Mouse (Mus musculus) intestine, embryonic 14.5 days (tissue): ENCODE data around the gene Gbf1. TPM values are rescaled to one million over a fixed set of nuclear protein-coding genes. Genes with fewer than 3 reads are reported as not detected.
"Not testable (repeated sequence)": the region's sequence is repeated elsewhere in the genome, so short reads cannot be mapped to it uniquely, and the experiment has no call there.

ENCODE experiments used
- ATAC-seq: fragments of 200-750 bp; cut with Nextera tagmentation; replicated peaks from 2 replicates; pipeline ENCODE4 v1.8.0; 2017; ENCODE audit warnings: low read depth, moderate number of reproducible peaks, moderate TSS enrichment, moderate library complexity; ENCODE audit not compliant: low FRiP score, low TSS enrichment
- DNase-seq: peaks from one replicate; pipeline ENCODE4 v3.0.0-alpha.2; 2018; ENCODE audit warnings: low spot score
- H3K27ac ChIP-seq: fragments of 300-500 bp; sonication (generic); 2 replicates; pipeline ENCODE4 v1.5.1; 2014; ENCODE audit warnings: low read depth, mild to moderate bottlenecking, control low read depth
- H3K27me3 ChIP-seq: fragments of 300-500 bp; sonication (generic); replicated peaks from 2 replicates; pipeline ENCODE4 v1.6.1; 2014; ENCODE audit warnings: low read length, control low read depth; ENCODE audit not compliant: control insufficient read depth, insufficient read depth
- H3K36me3 ChIP-seq: fragments of 300-500 bp; sonication (generic); 2 replicates; pipeline ENCODE4 v1.6.1; 2014; ENCODE audit warnings: low read length, control low read depth; ENCODE audit not compliant: control insufficient read depth, insufficient read depth
- H3K4me1 ChIP-seq: fragments of 300-500 bp; sonication (generic); replicated peaks from 2 replicates; pipeline ENCODE4 v1.6.1; 2014; ENCODE audit warnings: low read length, control low read depth, mixed read lengths; ENCODE audit not compliant: control insufficient read depth, insufficient read depth
- H3K4me2 ChIP-seq: fragments of 300-500 bp; sonication (generic); 2 replicates; pipeline ENCODE4 v1.6.1; 2014; ENCODE audit warnings: low read length
- H3K4me3 ChIP-seq: fragments of 300-500 bp; sonication (generic); 2 replicates; pipeline ENCODE4 v1.5.1; 2014; ENCODE audit warnings: low read depth, low read length, control low read depth, mixed read lengths
- H3K9ac ChIP-seq: fragments of 300-500 bp; sonication (generic); 2 replicates; pipeline ENCODE4 v1.6.1; 2014; ENCODE audit warnings: mild to moderate bottlenecking, low read length
- H3K9me3 ChIP-seq: fragments of 300-500 bp; sonication (generic); 2 replicates; pipeline ENCODE4 v1.6.1; 2016; ENCODE audit warnings: low read length, control low read depth; ENCODE audit not compliant: control insufficient read depth
- WGBS: fragments of 180-500 bp; shearing (Covaris S2); extraction: QIAGEN DNeasy Blood & Tissue Kit; methylation state at CpG from one replicate; pipeline ENCODE4 v1.1.7; 2014; 5-methylcytosine and 5-hydroxymethylcytosine counted together
- polyA plus RNA-seq: library from polyadenylated mRNA; unstranded; fragments of >200 nt; fragmentation: Nextera tagmentation; extraction: Ambion mirVana; gene quantifications from 2 replicates; pipeline ENCODE4 v1.2.1, GENCODE M21; 2014

The Gbf1 gene
- polyA plus RNA-seq, 1 experiment from 2014 or later = 41.6 TPM

DNA sequence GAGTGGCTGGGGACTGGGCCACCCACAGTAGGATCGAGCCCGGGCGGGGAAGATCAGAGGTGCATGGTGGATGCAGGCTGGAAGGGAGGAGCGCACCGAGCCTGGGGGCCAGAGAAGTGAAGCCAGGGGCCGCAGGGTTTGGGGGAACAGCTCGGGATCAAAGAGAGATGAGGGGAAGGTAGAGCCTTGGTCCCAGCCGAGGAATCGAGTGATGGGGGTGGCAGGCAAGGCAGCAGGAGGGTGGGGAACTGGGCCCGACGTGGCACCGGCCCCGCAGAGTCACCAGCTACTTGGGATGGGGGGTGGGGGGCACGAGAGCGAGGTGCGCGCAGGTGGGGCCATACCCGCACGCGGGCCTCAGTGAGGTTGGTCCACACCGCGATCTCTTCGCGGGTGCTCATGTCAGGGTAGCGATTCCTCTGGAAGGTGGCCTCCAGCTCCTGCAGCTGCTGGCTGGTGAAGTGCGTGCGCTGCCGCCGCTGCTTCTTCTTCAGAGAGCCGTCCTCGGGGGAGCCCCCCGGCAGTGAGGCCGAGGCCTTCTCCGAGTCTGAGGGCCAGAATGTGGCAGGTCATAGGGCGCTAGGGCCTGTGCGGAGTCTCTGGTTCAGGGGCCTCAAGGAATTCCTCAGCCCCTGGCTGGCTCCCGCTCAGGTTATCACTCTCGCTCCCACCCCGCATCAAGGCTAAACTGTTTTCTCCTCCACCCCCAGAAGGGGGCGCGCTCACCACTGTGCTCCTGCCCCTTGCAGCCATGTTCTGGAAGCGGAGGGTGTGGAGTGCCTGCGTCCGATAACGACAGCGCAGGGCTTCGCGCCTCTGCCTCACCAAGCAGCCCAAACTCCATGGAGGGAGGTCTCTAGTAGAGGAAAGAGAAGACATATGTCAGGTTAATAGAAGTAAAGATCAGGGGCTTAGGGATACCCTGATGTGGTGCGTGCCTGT is 15.4 kb upstream of the Gbf1 start:
- H3K27ac ChIP-seq = no peak overlapping the region
- peaks cover 78% of the 10 kb centered on the region for H3K27me3 ChIP-seq
- DNase-seq = peak; percentile 84
- H3K4me1 ChIP-seq = peaks cover 21% of the 10 kb centered on the region
- peak overlapping the region; percentile 100 for H3K4me2 ChIP-seq
- H3K36me3 ChIP-seq = no peaks in the 10 kb centered on the region
- H3K9ac ChIP-seq = no peak overlapping the region
- H3K4me3 ChIP-seq = peak overlapping the region; percentile 48
- WGBS = 3% methylated on average over 49 of the region's 49 CpGs
- ATAC-seq = peak; percentile 51; the same call in 1 of the 2 replicates
- no peaks in the 10 kb centered on the region for H3K9me3 ChIP-seq

DNA sequence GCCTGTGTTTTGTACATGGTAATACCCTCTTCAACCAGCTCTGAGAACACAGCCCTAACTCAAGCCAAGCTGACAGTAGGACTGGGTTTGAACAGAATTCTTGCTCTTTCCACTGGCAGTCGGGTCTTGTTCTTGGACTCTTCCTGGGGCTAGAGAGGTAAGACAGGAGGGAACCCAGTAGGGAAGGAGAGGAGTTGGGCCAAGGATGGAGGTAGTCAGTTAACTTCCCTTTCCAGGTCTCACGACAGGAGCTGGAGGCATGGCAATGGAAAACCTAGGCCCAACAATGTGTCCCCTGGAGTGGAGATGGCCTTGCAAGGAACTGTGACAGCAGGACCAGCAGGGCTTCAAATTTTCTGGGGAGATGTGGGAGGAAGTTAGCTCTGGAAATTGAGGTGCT is 12.0 kb upstream of the Gbf1 start:
- no peak overlapping the region for H3K27ac ChIP-seq
- H3K27me3 ChIP-seq = peaks cover 81% of the 10 kb centered on the region
- WGBS = 64% methylated on average over 2 of the region's 2 CpGs
- H3K36me3 ChIP-seq = no peaks in the 10 kb centered on the region
- H3K9ac ChIP-seq = no peak overlapping the region
- ATAC-seq = no peak
- no peaks in the 10 kb centered on the region for H3K9me3 ChIP-seq
- no peak for DNase-seq
- peaks cover 19% of the 10 kb centered on the region for H3K4me1 ChIP-seq
- no peak overlapping the region for H3K4me3 ChIP-seq
- no peak overlapping the region for H3K4me2 ChIP-seq

DNA sequence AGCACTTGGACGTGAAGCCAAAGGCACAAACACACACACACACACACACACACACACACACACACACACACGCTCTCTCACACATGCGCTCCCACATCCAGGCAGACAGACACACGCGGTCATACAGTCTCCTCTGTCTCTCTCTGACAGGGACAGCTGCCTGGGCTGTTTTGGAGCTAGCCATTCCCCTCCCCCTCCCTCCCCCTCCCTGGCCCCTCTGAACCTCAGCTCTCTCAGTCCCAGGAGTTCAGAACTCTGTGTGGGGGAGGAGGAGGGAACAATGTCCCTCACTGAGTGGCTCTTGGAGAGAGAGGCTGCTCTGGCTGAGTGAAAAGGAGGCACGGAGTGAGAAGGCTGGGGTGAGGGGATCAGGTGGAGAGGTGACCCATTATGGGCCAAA is 11.2 kb upstream of the Gbf1 start:
- H3K4me2 ChIP-seq = no peak overlapping the region
- no peak overlapping the region for H3K4me3 ChIP-seq
- H3K27ac ChIP-seq = no peak overlapping the region
- peaks cover 82% of the 10 kb centered on the region for H3K27me3 ChIP-seq
- H3K9me3 ChIP-seq = no peaks in the 10 kb centered on the region
- no peaks in the 10 kb centered on the region for H3K36me3 ChIP-seq
- DNase-seq (no peak), ATAC-seq (0 out of 2 replicates have a peak, but pooled peaks have one; percentile 33)
- H3K4me1 ChIP-seq = peaks cover 12% of the 10 kb centered on the region
- no peak overlapping the region for H3K9ac ChIP-seq
- WGBS = 21% methylated on average over 6 of the region's 6 CpGs

DNA sequence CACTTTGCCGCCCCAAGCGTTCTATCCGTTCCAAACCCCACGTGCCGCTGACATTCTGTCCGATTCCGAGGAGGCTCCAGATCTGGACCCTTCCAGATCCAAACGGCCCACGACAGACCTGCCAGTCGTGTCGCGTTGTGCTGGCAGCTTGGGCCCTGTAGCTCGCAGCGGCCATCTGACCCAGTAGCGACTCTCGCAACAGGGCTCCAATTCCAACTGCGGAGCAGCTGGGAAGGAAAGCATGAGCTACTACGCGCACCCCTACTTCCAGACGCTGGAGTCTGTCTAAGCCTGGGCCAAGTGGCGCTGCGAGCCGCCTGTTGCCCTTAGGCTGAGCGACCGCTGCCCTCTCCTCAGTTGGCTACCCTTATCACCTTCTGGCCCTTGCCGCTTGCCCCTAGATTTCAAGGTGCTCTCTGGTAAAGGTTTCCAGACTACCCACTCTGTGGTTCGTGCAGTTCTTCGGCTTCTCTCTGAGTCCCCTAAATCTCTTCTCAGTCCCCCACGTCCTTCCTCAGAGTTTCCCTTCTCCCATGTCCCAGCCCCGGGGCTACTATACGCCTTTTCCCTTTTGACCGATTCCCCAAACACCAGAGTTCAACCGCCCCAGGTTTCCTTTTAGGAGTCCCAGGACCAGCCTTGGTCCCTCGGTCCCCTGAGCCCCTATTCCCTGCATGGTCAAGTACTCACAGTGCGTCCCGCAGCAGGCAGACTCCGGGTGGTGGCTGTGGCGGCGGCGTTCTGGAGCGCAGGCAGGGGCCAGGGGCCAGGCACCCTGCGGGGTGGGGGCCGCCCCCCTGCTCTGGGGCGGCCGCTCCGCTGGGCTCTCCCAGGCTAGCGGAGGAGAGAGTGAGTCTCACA is 4.6 kb upstream of the Gbf1 start, which contains the start of gene Pitx3:
Gene Pitx3 (minus strand): TSS at position 816 of the 861 bp plus-strand sequence.
- Histone ChIP-seq H3K9me3 (no peaks in the 10 kb centered on the region), H3K4me3 (peak within 1 kb of the TSS; percentile 56), H3K27me3 (peaks cover 81% of the 10 kb centered on the region), H3K36me3 (no peaks in the 10 kb centered on the region), H3K4me1 (peaks cover 12% of the 10 kb centered on the region), H3K4me2 (peak within 1 kb of the TSS; percentile 97), H3K27ac (no peak within 1 kb of the TSS), H3K9ac (no peak within 1 kb of the TSS)
- 2% methylated on average over 43 of the region's 47 CpGs for WGBS
- DNase-seq (peak; percentile 75), ATAC-seq (no peak)

DNA sequence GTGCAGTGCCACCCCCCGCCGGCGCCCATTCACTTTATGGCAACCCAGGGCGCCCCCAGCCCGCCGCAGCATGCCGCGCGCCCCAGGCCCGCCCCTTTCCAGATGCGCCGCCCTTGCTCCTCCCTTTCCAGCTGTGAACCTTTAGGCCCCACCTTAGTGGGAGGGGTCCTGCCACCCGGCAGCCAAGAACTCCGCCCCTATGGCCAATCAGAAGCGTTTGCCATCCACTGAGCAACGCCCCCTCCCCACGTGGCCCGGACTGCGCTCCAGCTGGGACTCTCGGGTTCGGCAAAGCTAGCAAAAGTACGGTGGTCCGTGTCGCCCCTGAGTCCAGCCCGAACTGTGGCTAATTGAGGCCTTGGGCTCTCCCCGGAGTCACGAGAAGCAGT is 3.9 kb upstream of the Gbf1 start:
- Histone ChIP-seq H3K27me3 (peaks cover 75% of the 10 kb centered on the region), H3K9ac (no peak overlapping the region), H3K4me3 (peak overlapping the region; percentile 56), H3K27ac (no peak overlapping the region), H3K4me2 (peak overlapping the region; percentile 97), H3K9me3 (no peaks in the 10 kb centered on the region), H3K36me3 (no peaks in the 10 kb centered on the region), H3K4me1 (peaks cover 17% of the 10 kb centered on the region)
- DNase-seq (peak; percentile 89), ATAC-seq (peak; percentile 76)
- WGBS = 2% methylated on average over 27 of the region's 27 CpGs

DNA sequence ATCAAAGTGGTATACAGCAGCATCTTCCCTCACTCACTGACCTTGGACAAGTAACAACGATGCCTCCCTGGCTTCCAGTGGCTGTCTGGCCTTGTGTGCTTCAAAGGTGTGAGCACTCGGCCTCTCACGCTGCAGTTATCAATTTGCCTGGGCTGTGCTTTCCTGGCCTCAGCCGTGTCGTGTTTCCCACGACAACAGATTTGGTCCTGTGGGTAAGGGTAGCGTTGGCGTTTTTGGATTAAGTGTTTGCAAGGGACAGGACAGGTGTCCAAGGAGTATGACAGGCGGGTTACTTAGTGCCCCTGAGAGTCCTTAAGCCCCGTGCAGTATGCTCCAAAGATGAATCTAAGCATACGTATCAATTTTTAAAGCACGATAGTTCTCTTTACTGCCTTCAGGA is 3.2 kb upstream of the Gbf1 start:
- peaks cover 67% of the 10 kb centered on the region for H3K27me3 ChIP-seq
- peaks cover 24% of the 10 kb centered on the region for H3K4me1 ChIP-seq
- H3K9me3 ChIP-seq = no peaks in the 10 kb centered on the region
- H3K36me3 ChIP-seq = no peaks in the 10 kb centered on the region
- DNase-seq (no peak), ATAC-seq (no peak)
- peak overlapping the region; percentile 97 for H3K4me2 ChIP-seq
- H3K4me3 ChIP-seq = peak overlapping the region; percentile 56; the same call in 1 of the 2 replicates
- WGBS = 28% methylated on average over 12 of the region's 12 CpGs
- H3K9ac ChIP-seq = no peak overlapping the region
- H3K27ac ChIP-seq = no peak overlapping the region

DNA sequence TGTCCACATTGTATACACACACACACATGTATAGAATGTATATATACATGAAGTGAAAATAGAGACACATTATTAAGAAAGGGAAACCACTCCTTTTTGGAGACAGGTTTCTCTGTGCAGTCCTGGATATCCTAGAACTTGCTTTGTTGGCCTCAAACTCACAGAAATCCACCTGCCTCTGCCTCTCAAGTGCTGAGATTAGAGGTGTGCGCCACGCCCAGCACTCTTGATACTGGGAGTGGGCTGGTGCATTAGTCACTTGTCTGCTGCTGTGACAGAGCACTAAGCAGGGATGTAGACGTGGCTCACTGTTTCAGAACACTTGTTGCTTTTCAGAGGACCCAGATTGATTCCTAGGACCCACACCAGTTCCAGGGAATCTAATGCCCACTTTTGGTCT is 13.6 kb downstream of the Gbf1 start:
- WGBS = 94% methylated on average over 3 of the region's 3 CpGs

DNA sequence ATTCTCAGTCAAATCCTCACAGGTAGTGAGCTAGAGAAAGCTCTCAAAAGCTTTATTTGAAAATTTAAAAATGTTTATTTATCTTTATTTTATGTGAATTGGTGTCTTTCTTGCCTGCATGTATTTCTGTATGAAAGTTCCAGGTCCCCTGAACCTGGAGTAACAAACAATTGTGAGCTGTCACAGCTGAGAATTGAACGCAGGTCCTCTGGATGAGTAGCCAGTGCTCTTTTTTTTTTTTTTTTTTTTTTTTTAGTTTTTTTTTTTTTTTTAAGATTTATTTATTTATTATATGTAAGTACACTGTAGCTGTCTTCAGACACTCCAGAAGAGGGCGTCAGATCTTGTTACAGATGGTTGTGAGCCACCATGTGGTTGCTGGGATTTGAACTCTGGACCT is 14.9 kb downstream of the Gbf1 start:
- DNase-seq, H3K27me3 ChIP-seq, H3K9me3 ChIP-seq, H3K4me1 ChIP-seq, H3K4me2 ChIP-seq, H3K4me3 ChIP-seq, H3K27ac ChIP-seq, ATAC-seq, H3K9ac ChIP-seq: not testable (repeated sequence)
- peaks cover 47% of the 10 kb centered on the region for H3K36me3 ChIP-seq
- WGBS = 64% methylated on average over 2 of the region's 2 CpGs

More for the DNA sequence above, 13.6 kb downstream of the Gbf1 start:
- H3K4me2 ChIP-seq = no peak overlapping the region
- ATAC-seq = no peak
- peaks cover 39% of the 10 kb centered on the region for H3K36me3 ChIP-seq
- no peaks in the 10 kb centered on the region for H3K4me1 ChIP-seq
- no peak overlapping the region for H3K27ac ChIP-seq
- H3K9me3 ChIP-seq = no peaks in the 10 kb centered on the region
- DNase-seq = no peak
- no peak overlapping the region for H3K9ac ChIP-seq
- H3K27me3 ChIP-seq = no peaks in the 10 kb centered on the region
- H3K4me3 ChIP-seq = no peak overlapping the region
